Mouse (Mus musculus): ENCODE measurements around the gene 6030468B19Rik.
"Not testable (repeated sequence)": the region's sequence is repeated elsewhere in the genome, so short reads cannot be mapped to it uniquely, and the experiment has no call there.

The 6030468B19Rik gene

DNA sequence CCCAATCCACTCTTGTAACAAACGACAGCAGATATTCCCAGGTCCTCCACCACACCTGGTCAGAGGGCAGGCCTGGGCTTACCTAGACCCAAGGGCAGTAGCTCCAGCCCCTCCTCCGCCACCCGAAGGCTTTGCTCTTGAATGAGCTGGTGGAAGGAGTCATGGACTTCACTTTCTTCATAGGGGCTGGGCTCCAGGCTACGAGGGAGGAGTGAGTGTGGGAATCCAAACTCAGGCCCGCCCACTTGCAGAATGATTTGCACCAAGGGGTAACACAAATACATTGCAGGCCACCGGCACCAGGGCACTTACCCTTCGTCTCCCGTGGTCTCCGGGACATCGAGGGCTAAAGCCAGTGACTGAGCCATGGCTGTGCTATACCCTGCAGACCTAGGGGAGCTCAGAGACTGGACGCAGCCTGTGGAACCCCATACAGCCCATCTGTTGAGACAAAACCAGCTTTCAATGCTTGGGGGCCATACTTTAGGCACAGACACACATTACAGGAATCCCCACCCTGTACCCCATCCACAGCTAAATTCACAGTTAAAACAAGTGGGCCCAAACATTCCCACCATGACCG is 18.5 kb upstream of the 6030468B19Rik start:
- DNase-seq (ENCODE audit: low read depth, low spot score), result no peak

DNA sequence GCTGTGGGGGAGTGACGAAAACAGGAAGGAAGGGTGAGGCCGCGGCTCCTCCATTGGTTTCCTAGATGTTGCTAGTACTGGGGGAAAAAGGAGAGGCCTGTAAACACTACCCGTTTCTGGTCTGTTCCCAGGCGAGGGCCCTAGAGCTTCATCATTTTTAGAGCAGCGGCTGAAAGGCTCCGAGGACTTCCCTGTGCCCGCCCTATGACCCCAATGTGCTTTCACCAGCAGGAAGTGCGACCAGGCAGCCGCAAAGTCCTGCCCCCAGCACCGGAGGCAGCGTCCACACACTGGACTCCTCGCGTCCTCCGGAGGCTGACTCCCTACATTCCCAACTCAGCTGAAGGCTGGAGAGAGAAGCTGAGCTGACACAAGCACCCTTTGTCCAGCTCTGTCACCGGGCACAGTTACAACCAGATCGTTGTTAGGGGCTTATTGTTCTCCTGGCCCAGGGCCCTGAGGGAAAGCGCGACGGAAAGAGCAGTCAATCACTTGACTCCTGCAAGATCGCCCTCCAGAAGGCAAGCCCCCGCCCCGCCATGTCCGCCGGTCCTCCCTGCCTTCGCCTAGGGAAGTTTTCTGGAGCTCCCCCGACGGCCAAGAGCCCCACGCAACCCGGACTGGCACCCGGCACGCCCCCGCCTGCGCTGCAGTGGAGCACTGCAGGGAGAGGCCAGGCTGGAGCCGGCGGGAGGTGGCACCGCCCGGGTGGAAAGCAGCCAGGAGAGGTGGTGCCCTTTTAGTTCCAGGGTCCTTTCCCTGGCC is 17.8 kb upstream of the 6030468B19Rik start:
- DNase-seq (ENCODE audit: low read depth, low spot score), result peak; percentile 92

DNA sequence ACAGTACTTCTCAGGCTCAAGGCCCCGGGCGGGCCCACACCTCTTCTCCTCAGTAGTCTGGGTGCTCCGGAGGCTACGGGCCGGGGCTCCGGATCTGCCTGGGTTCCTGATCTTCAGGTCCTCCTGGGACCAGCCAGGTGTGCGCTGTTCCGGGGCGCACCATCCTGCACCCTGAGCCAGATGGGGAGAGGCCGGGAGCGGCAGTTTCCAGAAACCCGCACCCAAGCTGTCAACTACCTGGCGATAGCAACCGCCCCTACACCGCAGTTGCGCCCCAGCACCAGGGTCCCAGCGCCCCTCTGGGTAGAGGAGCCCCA is 17.3 kb upstream of the 6030468B19Rik start:
- DNase-seq (ENCODE audit: low read depth, low spot score), result no peak

DNA sequence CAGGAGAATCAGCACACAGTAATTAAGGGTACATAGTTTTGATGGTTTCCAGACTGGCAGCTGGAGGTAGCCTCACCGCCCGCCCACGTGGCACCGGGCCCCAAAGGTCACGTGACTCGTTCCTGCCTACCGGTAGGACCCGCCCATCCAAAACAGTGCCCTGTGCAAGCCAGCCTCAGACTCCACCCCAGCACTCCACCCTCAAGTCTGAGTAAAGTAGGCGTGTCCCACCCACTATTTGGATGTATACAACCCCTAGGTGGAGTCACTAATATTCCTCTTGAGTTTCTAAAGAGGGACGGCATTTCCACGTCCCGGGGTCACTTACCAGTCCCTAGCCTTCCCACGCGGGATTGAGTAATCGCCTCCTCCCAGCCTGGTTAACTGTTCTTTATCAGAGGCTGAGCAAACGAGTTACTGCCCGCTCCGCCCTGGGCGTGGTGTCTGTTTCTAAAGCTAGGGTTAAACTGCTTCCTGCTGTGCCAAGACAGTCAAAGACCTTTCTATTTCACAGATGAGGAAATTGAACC is 16.8 kb upstream of the 6030468B19Rik start:
- DNase-seq (ENCODE audit: low read depth, low spot score), result peak; percentile 57

DNA sequence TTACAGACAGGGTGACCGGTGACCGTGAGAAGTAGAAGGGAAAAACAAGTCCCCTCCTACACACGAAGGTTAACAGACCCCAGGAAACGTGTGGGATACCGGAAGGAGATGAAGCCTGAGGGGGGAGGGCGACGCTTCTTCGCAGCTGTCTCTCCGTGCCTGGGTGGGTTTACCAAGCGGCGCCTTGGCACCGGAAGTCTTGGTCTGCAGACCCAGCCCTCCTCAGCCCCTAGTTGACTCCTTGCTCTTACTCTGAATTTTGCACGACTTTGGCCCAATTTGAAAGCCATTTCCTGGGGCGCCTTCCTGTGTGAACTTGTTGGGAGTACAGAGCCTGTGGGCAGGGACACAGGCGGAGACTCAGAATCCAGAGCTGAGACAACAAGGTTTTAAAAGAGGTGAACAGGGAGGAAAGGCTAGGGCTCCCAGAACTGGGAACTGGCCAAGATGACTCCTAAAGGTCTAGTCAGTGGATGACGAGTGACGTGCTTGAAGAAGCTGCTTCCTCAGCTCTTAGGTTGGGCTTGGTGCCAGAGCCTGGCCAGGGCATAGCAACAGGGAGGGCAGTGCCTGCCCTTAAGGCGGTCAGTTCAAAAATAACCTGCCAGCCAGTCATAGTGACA is 16.1 kb upstream of the 6030468B19Rik start:
- DNase-seq (ENCODE audit: low read depth, low spot score), result peak; percentile 48

DNA sequence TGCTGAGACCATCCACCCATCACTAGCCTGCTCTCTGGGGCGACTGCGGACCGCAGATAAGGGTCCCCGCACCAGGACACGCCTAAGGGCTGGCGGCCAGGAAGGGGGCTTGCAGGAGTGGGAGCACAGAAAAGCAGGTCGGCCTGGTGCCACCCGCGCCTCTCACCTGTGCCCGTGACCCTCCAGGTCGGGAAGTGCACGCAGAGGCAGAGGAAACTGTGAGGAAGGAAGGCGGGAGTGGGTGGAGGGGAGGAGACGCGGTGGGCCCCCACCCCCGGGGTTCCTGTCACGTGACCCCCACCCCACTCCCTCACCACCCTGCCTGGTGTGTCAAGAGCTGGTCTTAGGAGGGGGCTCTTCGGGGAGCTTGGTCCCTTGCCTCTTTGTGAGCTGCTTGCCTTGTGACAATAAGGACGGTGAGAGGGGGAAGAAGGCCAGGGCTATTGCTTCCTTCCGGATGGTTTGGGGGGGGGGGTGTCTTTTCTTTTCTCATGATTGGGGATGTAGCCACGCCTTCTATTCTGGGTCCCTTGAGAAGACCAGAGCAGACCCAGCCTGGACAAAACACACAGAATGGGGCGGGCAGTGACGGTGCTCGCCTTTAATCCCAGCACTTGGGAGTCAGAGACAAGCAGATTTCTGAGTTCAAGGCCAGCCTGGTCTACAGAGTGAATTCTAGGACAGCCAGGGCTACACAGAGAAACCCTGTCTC is 15.3 kb upstream of the 6030468B19Rik start, which contains the start of the genes Tmc8 and Tmc6:
Tmc8 (plus strand) TSS at position 84 of the 712 bp plus-strand sequence.
Tmc6 (minus strand) TSS at position 206 of the 712 bp plus-strand sequence.
- DNase-seq (ENCODE audit: low read depth, low spot score), result no peak

DNA sequence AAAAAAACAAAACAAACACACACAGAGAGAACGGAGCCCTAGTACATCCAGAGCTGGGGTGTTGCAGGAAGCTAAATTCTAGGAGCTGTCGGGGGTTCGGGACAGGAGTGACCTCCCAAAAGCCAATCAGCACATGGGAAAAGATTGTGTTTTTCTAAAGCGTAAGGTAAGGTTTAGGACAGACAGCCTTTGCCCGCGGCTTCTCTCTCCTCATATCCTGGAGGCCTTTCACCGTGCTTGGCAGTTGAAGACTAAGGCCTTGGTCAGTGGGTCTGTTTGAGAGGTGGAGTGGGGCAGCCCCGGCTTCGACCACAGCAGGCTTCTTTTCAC is 14.8 kb upstream of the 6030468B19Rik start:
- no peak for DNase-seq (ENCODE audit: low read depth, low spot score)

DNA sequence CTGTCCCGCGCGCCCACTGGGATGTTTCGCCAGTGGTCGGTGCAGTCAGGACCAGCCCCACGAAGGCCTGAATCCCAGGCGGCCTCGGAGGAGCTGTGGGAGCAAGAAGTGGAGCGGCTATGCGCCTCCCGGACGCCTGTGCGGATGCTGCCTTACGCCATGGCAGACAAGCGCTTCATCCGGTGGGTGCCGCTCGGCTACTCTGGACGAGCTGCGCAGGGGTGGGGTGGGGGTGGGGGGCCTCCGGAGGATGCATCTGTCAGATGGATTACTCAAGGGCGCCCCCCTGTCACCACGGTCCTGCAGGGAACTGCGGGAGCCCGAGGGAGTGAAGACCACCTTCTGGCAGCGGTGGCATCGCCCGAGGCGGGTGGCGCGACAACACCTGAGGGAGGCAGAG is 14.4 kb upstream of the 6030468B19Rik start:
- peak; percentile 53 for DNase-seq (ENCODE audit: low read depth, low spot score)

DNA sequence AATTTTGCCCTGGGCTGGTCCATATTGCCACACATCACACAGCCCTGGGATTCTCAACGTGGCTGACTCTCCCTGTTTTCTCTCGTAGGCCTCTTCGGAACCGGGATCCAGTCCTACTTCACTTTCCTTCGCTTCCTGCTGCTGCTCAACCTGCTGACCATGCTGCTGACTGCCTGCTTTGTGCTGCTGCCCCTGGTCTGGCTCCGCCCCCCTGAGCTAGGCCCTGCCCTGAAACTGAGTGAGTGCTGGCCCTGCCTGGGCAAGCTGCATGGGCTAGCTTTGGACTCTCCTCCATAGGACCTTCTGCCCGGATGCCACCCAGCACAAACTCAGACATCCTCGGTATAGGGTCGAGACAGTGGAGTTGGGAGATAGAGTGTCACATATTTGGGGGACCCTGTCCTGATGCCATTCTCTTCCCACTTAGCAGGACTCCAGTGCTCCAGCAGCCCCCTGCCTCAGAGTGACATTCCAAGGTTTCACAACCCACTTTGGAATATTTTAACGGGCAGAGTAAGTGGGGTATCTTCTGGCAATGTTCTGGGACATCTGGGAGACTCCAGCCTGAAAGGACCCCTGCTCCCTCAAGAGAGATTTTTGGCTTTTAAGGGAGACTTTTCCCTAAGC is 13.7 kb upstream of the 6030468B19Rik start:
- no peak for DNase-seq (ENCODE audit: low read depth, low spot score)

DNA sequence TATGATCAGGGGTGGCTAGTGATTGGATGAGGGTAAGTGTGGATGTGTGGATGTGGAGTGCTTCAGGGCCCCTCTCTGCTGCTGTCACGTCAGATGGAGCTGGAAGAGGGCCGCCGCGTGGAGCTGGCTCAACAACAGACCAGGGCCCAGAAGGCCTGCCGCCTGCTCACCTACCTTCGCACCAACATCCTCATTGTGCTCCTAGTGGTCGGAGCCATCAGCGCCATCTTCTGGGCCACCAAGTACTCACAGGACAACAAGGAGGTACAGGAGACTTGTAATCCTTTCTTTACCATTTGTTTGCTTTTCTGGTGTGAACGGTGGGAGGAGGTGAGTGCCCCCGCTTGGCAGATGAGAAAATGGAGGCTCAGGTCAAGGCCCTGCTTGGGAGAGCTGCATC is 11.2 kb upstream of the 6030468B19Rik start:
- peak; percentile 87 for DNase-seq (ENCODE audit: low read depth, low spot score)

DNA sequence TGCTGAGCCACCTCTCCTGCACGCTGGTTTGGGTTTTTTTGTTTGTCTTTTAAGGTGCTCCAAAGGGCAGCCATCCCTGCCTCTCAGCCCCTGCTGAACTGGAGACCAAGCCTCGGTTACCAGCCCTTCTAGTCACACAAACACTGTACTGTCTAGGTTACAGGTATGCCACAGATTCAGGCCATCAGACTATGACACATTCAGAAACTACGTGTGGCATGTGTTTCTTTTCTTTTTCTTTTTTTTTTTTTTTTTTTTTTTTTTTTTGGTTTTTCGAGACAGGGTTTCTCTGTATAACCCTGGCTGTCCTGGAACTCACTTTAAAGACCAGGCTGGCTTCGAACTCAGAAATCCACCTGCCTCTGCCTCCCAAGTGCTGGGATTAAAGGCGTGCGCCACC is 9.0 kb upstream of the 6030468B19Rik start:
- DNase-seq (ENCODE audit: low read depth, low spot score), result not testable (repeated sequence)

DNA sequence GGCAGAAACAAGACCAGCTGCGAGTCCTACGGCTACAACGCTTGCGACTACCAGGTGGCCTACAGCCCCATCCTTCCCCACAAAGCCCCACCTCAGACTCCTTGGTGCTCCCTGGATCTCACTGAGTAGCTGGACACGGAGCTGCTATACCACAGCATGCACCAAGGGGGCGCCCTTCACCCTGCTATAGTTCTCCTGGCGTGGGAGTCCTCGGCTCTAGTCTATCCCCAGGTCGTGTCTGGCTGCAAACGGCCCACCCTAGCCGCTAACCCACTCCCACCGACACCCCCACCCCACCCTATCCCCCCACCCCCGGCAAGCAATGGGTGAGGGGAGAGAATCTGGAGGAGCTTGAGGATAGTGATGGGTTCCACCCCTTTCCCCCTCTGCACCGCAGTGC is 7.2 kb upstream of the 6030468B19Rik start:
- DNase-seq (ENCODE audit: low read depth, low spot score), result peak; percentile 63

DNA sequence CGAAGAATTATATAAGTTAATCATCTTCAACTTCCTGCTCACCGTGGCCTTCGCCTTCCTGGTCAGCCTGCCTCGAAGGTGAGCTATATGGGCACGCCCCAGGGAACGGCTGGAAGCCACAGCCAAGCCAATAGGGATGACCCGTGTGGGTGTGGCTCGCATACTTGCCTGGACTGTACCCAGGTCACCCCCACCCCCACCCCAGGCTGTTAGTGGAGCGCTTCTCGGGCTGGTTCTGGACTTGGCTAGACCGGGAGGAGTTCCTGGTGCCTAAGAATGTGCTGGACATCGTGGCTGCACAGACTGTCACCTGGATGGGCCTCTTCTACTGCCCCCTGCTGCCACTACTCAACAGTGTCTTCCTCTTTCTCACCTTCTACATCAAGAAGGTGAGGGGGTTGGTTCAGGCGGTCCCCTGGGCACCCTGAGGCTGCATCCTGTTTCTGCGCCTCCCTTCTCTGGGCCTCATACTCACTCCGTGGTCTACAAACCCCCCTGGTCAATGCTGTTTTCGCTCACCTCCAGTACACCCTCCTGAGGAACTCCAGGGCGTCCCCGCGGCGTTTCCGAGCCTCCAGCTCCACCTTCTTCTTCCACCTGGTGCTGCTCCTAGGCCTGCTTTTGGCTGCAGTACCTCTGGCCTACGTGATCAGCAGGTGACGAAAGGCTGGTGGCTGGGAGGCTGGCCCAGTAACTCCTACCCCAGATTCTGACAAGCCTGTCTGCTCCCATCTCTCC is 6.6 kb upstream of the 6030468B19Rik start:
- no peak for DNase-seq (ENCODE audit: low read depth, low spot score)

DNA sequence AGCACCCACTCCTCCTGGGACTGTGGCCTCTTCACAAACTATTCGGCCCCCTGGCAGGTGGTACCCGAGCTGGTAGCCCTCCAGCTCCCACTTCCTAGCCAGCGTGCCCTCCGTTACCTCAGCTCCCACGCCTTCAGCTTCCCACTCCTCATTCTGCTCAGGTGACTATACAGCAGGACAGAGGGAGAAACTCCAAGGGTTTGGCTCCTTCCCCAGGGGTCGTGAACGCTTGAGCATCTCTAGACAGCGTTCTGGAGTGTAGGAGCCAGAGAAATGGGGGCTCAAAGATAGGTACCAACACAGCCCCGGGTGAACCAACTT is 6.1 kb upstream of the 6030468B19Rik start:
- DNase-seq (ENCODE audit: low read depth, low spot score), result no peak

DNA sequence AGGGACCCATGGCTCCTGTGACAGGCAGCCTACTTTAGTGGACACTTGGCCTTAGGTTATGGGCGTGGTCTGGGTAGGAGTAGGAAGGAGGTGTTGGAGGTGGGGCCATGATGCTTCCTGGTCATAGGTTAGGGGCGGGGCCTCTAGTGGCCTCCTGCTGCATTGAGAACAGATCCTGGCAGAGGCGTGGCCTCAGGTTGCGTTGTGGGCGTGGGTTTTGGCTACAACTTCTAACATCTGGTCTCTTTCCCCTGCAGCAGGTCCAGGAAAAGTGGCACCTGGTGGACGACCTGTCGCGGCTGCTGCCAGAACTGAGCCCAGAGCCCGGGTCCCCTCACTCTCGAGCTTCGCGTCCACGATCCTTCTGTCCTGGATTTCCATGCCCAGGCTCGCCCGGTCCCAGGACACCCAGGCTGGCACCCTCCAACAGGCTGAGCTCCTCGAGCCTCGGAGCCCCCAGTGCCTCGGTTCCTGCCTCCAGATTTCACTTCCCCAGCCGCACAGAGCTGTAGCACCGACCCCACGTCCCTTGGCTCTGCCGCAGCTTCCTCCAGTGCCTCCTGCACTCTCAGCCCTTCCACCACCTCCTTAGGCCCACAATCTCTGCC is 5.1 kb upstream of the 6030468B19Rik start:
- DNase-seq (ENCODE audit: low read depth, low spot score), result no peak

DNA sequence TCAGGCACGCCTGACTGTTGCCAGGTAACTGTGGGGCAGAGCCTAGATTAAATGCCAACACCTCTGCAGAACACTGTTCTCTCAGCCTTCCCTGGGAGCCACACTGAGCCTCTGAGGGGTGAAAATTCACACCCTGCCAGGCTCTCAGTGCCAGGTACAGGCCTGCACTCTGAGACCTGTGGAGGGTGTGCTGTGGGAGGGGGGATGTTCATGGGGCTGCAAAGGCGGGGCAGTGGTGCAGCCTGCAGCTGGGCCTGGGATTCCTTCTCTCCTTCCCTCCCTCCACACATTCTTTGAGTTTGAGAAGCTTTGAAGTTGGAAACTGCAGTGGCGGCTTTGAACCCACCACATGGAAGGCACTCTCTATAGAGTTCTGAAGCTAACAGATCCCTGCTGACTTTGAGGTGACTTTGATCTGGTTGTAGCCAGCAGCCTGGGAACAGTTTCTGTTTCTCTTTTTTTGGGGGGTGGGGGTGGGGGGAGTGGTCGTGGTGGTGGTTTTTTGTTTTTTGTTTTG is 3.4 kb upstream of the 6030468B19Rik start:
- no peak for DNase-seq (ENCODE audit: low read depth, low spot score)

DNA sequence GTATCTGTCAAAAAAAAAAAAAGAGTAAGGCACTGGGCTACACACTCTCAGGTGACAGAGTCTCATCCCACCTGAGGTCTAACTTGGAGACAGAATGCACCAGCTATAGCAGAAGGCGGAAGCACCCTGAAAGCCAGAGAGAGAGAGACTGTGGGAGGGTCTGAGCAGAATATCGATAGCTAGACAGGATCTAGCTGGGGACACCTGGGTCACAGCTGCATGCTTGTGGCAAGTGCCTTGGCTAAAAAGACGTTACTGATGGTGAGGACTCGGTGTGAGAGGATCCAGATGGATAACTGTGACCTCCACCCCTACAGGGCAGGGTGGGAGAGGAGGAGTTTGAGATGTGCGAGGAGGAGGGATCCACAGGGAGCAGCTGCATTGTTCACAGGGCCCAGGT is 506 bp upstream of the 6030468B19Rik start:
- DNase-seq (ENCODE audit: low read depth, low spot score), result no peak

DNA sequence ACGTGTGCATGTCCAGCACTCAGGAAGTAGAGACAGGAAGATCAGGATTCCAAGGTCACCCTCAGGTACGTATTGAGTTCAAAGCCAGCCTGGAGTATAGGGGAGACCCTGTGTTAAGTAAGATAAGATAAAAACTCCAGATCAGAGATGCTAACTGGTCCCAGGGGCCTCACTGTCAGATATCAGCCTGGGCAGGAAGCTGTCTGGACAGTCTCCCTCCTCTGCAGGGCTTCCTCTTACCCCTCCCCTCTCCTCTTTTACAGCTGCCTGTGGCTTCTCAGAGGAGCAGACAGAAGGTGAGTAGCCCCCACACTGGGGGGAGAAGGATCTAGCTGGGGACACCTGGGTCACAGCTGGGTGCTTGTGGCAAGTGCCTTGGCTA is 691 bp downstream of the 6030468B19Rik start:
- no peak for DNase-seq (ENCODE audit: low read depth, low spot score)

DNA sequence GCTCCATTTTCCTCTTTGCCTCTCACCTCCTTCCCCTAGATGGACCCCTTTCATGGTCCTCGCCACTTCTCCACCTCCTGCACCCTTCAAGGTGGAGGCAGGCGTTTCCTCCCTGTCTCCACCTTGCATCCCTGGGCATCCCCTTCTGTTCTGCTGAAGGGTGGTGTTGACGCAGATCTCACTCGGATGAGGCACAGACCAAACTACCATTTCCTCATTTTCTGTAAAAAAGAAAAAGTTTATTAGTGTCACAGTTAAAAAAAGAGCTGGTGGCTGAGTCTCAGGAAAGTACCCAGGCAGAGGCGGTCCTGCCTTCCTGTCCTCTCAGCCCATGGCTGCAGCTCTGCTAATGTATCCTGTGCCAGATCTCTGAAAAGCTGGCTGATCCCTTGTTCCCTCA is 1.7 kb downstream of the 6030468B19Rik start:
- no peak for DNase-seq (ENCODE audit: low read depth, low spot score)

DNA sequence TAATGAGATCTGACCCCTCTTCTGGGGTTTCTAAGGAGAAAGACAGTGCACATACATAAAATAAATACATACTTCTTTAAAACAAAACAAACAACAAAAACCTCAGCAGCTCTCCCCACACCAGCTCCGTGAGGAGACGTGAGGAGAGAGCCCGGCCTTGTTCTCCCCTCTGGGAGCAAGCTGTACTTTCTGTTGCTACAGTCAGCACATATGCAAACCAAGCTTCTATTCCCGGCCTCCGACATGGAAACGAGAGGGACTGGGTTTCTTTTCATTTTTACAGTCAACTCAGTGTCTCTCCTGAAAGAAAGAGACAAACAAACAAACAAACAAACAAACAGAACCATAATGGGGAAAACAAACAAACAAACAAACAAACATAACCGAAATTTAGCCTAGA is 2.6 kb downstream of the 6030468B19Rik start:
- DNase-seq (ENCODE audit: low read depth, low spot score), result no peak

DNA sequence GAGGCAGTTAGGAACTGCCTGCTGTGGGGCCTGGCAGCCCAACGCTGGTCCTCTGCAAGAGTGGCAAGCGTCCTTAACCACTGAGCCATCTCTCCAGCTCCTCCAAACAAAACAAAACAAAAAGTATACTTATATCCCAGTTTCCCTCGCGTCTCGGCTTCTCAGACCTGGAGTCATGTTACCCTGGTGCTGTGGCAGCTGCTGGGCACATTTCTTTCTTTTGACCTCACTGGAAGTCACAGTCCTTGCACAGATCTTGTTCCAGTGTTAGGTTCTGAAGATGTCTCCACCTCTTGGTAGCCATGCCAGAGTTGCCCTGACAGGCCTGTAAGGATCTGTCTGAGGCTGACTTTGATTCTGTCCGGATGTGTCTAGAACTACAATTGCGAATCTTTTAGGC is 4.2 kb downstream of the 6030468B19Rik start:
- DNase-seq (ENCODE audit: low read depth, low spot score), result no peak

All from brain, adult 2 months (tissue).